Mouse (Mus musculus): ENCODE data around the gene Nrg3.

GRCm38 (mm10) chr14:39255391-39255790 lies 217.5 kb downstream of the Nrg3 start:
- TF ChIP-seq POLR2A (IDR thresholded peaks at IDR 0.05; ENCODE audit: borderline replicate concordance, extremely low read depth, insufficient read depth, insufficient read length, poor library complexity, severe bottlenecking) (no peak), CTCF (IDR thresholded peaks at IDR 0.05; ENCODE audit: borderline replicate concordance, extremely low read depth, insufficient read depth, insufficient read length) (no peak)

Measured in brain, embryonic 14.5 days (tissue).